Mouse (Mus musculus) urinary bladder, postnatal 4 days (tissue): ENCODE measurements around the gene 1810009J06Rik.
"Not testable (repeated sequence)": the region's sequence is repeated elsewhere in the genome, so short reads cannot be mapped to it uniquely, and the experiment has no call there.

Source experiments
- DNase-seq, 2 experiments: peaks; one replicate each; pipeline ENCODE4 v3.0.0; 2021 to 2022; ENCODE audit warnings: low spot score in 2 of 2

Gene 1810009J06Rik

DNA sequence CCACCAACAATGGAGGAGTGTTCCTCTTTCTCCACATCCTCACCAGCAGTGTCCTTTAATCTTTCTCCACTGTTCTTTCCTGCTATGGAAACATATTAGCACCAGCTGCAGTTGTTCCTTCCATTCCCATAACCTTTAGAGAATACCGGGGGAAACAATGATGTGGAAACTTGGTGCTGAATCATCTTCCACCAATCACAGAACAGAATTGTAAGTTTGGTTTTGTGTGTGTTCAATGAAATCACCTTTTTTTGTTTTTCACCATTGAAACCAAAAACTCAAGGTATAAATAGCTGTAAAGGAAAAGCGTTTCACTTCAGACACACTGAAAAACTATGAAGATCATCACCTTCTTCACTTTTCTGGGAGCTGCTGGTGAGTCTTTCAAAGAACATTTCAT, at the start of gene 1810009J06Rik:
Gene 1810009J06Rik, plus strand, starts transcription at position 301 of the 400 bp plus-strand sequence.
- DNase-seq: not testable (repeated sequence)

DNA sequence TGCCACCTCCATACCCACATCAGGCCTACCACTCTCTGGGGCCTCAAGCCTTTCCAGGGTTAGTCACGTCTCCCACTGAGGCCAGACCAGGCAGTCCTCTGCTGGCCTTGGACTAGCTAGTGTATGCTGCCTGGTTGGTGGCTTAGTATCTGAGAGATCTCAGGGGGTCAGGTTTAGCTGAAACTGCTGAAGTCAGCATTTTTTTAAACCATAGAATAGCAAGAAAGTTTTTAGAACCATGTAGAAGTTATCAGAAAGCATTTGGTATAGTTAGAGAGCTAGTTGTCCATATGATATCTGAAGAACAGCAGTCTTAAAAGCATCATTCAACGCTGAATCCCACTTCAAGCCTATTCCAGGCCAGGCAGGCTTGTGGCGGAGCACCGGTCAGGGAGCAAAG, 44.6 kb upstream of the 1810009J06Rik start:
- no peak for DNase-seq

DNA sequence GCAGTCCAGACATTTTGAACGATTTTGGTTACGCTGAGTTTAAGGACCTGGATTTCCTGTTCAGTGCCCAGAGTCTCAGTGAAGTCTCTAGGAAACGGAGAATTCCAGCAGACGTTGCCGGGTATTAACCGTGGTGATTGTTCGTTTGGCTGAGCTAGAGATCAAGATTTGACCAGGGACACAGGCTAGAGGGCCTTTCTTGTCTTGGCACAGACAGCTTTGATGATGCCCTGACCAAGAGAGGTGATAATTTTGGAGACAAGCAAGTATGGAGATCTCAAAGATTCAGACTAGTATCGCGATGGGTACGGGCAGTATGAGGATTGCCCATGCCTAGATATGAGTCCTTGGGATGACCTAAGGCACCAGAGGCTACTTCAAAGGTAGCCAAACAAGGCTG, 24.1 kb upstream of the 1810009J06Rik start, which contains the start of gene 1700074P13Rik:
Gene 1700074P13Rik, minus strand, starts transcription at position 101 of the 400 bp plus-strand sequence.
- no peak for DNase-seq

DNA sequence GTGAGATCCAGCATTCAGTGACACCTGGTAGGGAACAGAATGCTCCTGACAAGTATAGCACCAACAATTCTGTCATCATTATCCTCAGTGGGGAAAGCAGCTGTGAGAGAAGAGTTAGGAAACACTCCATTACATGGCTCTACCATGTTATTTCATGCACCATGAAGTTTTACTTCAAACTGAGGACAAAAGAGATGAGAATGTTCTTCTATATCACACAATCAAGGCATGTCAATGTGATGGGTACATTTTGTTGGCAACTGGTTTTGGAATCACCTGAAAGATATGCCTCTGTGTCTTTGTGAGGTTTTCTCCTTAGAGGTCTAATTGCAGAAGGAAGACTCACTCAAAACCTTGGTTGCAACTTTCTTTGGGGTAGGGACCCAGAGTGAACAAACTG, 12.8 kb upstream of the 1810009J06Rik start, which contains the start of gene Gm4744:
Gene Gm4744, minus strand, starts transcription at position 101 of the 400 bp plus-strand sequence.
- DNase-seq: no peak

DNA sequence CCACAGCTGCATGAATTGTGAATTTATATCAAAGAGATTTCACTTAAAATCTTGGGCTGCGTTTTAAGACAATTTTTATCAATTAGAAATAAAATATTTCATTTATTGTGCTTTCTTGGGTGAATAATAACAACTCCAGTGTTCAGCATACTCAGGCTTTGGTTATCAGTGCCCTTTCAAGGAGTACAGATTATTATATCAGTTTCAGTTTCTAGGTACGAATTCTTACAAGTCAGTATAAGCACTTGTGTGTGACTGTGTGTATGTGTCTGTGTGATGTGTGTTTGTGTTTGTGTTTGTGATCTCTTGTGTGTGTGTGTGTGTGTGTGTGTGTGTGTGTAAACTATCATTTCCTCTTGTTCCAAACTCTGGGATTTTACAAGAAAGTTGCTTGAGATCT, 10.8 kb upstream of the 1810009J06Rik start:
- DNase-seq: no peak

DNA sequence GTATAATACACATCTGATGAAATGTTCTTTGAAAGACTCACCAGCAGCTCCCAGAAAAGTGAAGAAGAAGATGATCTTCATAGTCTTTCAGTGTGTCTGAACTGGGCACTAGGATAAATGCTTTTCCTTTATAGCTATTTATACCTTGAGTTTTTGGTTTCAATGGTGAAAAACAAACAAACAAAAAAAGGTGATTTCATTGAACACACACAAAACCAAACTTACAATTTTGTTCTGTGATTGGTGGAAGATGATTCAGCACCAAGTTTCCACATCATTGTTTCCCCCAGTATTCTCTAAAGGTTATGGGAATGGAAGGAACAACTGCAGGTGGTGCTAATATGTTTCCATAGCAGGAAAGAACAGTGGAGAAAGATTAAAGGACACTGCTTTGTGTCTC, 34.8 kb downstream of the 1810009J06Rik start, which contains the start of gene Gm2663:
Gene Gm2663, minus strand, starts transcription at position 101 of the 400 bp plus-strand sequence.
- not testable (repeated sequence) for DNase-seq

DNA sequence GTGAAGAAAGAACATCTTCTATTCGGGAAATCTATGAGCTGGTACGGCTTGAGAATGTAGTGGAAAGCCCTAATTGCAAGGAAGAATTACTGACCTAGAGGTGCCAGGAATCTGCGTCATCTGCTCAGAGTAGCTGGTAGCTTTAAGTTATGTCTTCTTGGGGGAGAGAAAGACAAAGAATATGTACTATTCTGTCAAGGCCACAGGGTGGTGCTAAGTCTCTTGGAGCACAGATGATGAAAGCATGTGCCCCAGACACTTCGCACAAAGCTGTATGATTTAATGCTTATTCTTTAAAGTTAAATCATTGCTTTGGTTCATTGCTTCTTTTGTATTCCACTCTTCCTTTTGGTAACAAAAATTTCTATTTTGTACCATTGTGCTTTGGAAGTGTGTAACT, 50.5 kb downstream of the 1810009J06Rik start:
- DNase-seq: no peak
